Mouse (Mus musculus) thymus, postnatal 25 days (tissue): ENCODE results near the gene Slc35b2.

Experiments used
- DNase-seq: peaks from one replicate; pipeline ENCODE4 v3.0.0; 2022

The Slc35b2 gene

GRCm38 (mm10) chr17:45566360-45567161 is 2.9 kb downstream of the Slc35b2 start:
- DNase-seq, result no peak

- no peak for DNase-seq
Measured at GRCm38 (mm10) chr17:45567162-45567601, 3.5 kb downstream of the Slc35b2 start.

- DNase-seq, result no peak
Measured at GRCm38 (mm10) chr17:45568990-45569389, 5.3 kb downstream of the Slc35b2 start.

GRCm38 (mm10) chr17:45569999-45570398 is 6.3 kb downstream of the Slc35b2 start:
- DNase-seq, result no peak

- peak; percentile 80 for DNase-seq
Measured at GRCm38 (mm10) chr17:45572103-45573086, 8.7 kb downstream of the Slc35b2 start.

- DNase-seq, result peak; percentile 100
Measured at GRCm38 (mm10) chr17:45573087-45573779, 9.6 kb downstream of the Slc35b2 start, which contains the start of gene Hsp90ab1. TSS of gene Hsp90ab1 (minus strand) at chr17:45573271.

GRCm38 (mm10) chr17:45573780-45574123 is 10.1 kb downstream of the Slc35b2 start:
- DNase-seq, result peak; percentile 98

GRCm38 (mm10) chr17:45574129-45574761 is 10.6 kb downstream of the Slc35b2 start:
- DNase-seq, result peak; percentile 81

GRCm38 (mm10) chr17:45575123-45575897 is 11.6 kb downstream of the Slc35b2 start:
- DNase-seq, result no peak

- DNase-seq, result no peak
Measured at GRCm38 (mm10) chr17:45578242-45578641, 14.6 kb downstream of the Slc35b2 start.

GRCm38 (mm10) chr17:45578843-45579242 is 15.2 kb downstream of the Slc35b2 start:
- peak; percentile 54 for DNase-seq

- DNase-seq, result no peak
Measured at GRCm38 (mm10) chr17:45579554-45579953, 15.9 kb downstream of the Slc35b2 start.

GRCm38 (mm10) chr17:45580958-45581477 is 17.3 kb downstream of the Slc35b2 start:
- no peak for DNase-seq

GRCm38 (mm10) chr17:45581567-45581983 is 17.9 kb downstream of the Slc35b2 start:
- DNase-seq, result peak; percentile 79

- no peak for DNase-seq
Measured at GRCm38 (mm10) chr17:45582188-45582587, 18.5 kb downstream of the Slc35b2 start.

- peak; percentile 58 for DNase-seq
Measured at GRCm38 (mm10) chr17:45582715-45583355, 19.2 kb downstream of the Slc35b2 start.

- no peak for DNase-seq
Measured at GRCm38 (mm10) chr17:45584096-45584896, 20.6 kb downstream of the Slc35b2 start.

- DNase-seq, result peak; percentile 82
Measured at GRCm38 (mm10) chr17:45584939-45585678, 21.4 kb downstream of the Slc35b2 start.
